20 mouse cellular contexts compared by ENCODE assay signal in the genomic region with DNA sequence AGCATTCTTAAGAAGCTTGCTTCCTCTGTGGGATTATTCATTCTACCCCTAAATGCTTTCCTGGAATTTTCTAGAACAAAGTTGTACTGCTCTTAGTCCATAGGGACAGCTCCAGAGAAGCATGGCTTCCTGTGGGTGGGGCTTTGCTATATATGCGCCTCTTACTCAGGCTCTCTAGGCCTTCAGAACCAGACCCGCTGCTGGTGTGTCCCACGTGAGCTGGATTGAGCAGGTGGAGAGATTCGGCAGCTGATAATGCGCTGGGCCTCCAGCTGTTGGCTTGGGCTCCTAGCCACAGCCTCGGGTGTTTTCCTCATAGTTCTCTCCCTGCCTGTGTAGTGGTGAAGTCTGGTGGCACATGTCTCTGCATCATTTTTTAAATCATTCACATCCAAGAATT. TPM values are rescaled to one million over a fixed set of nuclear protein-coding genes. Genes with fewer than 3 reads are reported as not detected.
DNase-seq lines count a peak whose midpoint lies in the region; ATAC-seq and TF ChIP-seq lines count a peak whose summit lies in the region.
"Had no signal": no experiment of that assay in that cellular context is flagged by ENCODE, and none has a peak within 500 bp of the region (broad histone marks: within the 10 kb centered on the region; RNA-seq: fewer than 3 reads in every experiment).

No protein-coding gene starts in this region.

- no peak overlapping the region for H3K4me2 ChIP-seq in limb, embryonic 13.5 days (replicated peaks)
- H3K4me2 ChIP-seq in hindbrain, embryonic 13.5 days = no peak overlapping the region
- H3K4me2 ChIP-seq: embryonic facial prominence, embryonic 12.5 days; forebrain, embryonic 15.5 days; hindbrain, embryonic 14.5 days had no signal

- TF ChIP-seq CTCF in thymus, adult 2 months (IDR thresholded peaks at IDR 0.05; ENCODE audit: borderline replicate concordance, control insufficient read depth, extremely low read depth, insufficient read depth, low read length, poor library complexity) = no peak

- WGBS in limb, embryonic 13.5 days = 83% methylated on average over 6 of the region's 6 CpGs
- WGBS in limb, embryonic 10.5 days = 90% methylated on average over 6 of the region's 6 CpGs
- WGBS in thymus, adult 2 months = 8% methylated on average over 6 of the region's 6 CpGs
- WGBS in hindbrain, embryonic 13.5 days = 94% methylated on average over 6 of the region's 6 CpGs

- no peaks in the 10 kb centered on the region for H3K4me1 ChIP-seq in limb, embryonic 13.5 days
- H3K4me1 ChIP-seq in limb, embryonic 10.5 days = no peaks in the 10 kb centered on the region
- peaks cover 19% of the 10 kb centered on the region for H3K4me1 ChIP-seq in thymus, adult 2 months (replicated peaks; ENCODE audit: control insufficient read depth, insufficient read depth, low read length)
- no peaks in the 10 kb centered on the region for H3K4me1 ChIP-seq in hindbrain, embryonic 13.5 days (replicated peaks)
- H3K4me1 ChIP-seq: embryonic facial prominence, embryonic 12.5 days; forebrain, embryonic 15.5 days; heart, embryonic 10.5 days had no signal

- ATAC-seq in limb, embryonic 13.5 days (ENCODE audit: low FRiP score, low read depth) = 0 out of 2 replicates have a peak, but pooled peaks have one; percentile 36
- no peak for ATAC-seq in hindbrain, embryonic 13.5 days (ENCODE audit: low FRiP score)
- ATAC-seq: forebrain, embryonic 15.5 days had no signal

- peaks cover 91% of the 10 kb centered on the region for H3K36me3 ChIP-seq in limb, embryonic 13.5 days
- H3K36me3 ChIP-seq in limb, embryonic 10.5 days = peaks cover 90% of the 10 kb centered on the region
- peaks cover 65% of the 10 kb centered on the region for H3K36me3 ChIP-seq in thymus, adult 2 months (ENCODE audit: control insufficient read depth, insufficient read depth, low read length)
- peaks cover 94% of the 10 kb centered on the region for H3K36me3 ChIP-seq in hindbrain, embryonic 13.5 days

- H3K27ac ChIP-seq in limb, embryonic 13.5 days = no peak overlapping the region
- no peak overlapping the region for H3K27ac ChIP-seq in limb, embryonic 10.5 days
- H3K27ac ChIP-seq in thymus, adult 2 months (ENCODE audit: control insufficient read depth, insufficient read depth, low read length) = peak overlapping the region; percentile 88
- no peak overlapping the region for H3K27ac ChIP-seq in hindbrain, embryonic 13.5 days
- H3K27ac ChIP-seq: embryonic facial prominence, embryonic 12.5 days; forebrain, embryonic 15.5 days; heart, embryonic 10.5 days; hindbrain, embryonic 14.5 days had no signal

- no peak overlapping the region for H3K9ac ChIP-seq in limb, embryonic 13.5 days
- H3K9ac ChIP-seq in hindbrain, embryonic 13.5 days = no peak overlapping the region
- H3K9ac ChIP-seq: embryonic facial prominence, embryonic 12.5 days; forebrain, embryonic 15.5 days; hindbrain, embryonic 14.5 days had no signal

- no peaks in the 10 kb centered on the region for H3K27me3 ChIP-seq in limb, embryonic 13.5 days
- no peaks in the 10 kb centered on the region for H3K27me3 ChIP-seq in limb, embryonic 10.5 days (ENCODE audit: low read depth, poor library complexity, severe bottlenecking)
- no peaks in the 10 kb centered on the region for H3K27me3 ChIP-seq in thymus, adult 2 months (ENCODE audit: control insufficient read depth, insufficient read depth, low read length)
- no peaks in the 10 kb centered on the region for H3K27me3 ChIP-seq in hindbrain, embryonic 13.5 days
- H3K27me3 ChIP-seq: embryonic facial prominence, embryonic 12.5 days; forebrain, embryonic 15.5 days had no signal

- TF ChIP-seq POLR2A in thymus, adult 2 months (IDR thresholded peaks at IDR 0.05; ENCODE audit: control insufficient read depth, extremely low read depth, insufficient read depth, low read length, poor library complexity) = no peak

- no peak overlapping the region for H3K4me3 ChIP-seq in limb, embryonic 13.5 days
- H3K4me3 ChIP-seq in limb, embryonic 10.5 days = no peak overlapping the region
- no peak overlapping the region for H3K4me3 ChIP-seq in thymus, adult 2 months (ENCODE audit: control insufficient read depth, insufficient read depth, low read length)
- H3K4me3 ChIP-seq in hindbrain, embryonic 13.5 days = no peak overlapping the region
- H3K4me3 ChIP-seq: embryonic facial prominence, embryonic 12.5 days; forebrain, embryonic 15.5 days; heart, embryonic 10.5 days had no signal

- H3K9me3 ChIP-seq in limb, embryonic 13.5 days = no peaks in the 10 kb centered on the region
- H3K9me3 ChIP-seq in limb, embryonic 10.5 days (replicated peaks) = no peaks in the 10 kb centered on the region
- H3K9me3 ChIP-seq in hindbrain, embryonic 13.5 days = no peaks in the 10 kb centered on the region
- H3K9me3 ChIP-seq: embryonic facial prominence, embryonic 12.5 days; forebrain, embryonic 15.5 days; heart, embryonic 10.5 days had no signal

- DNase-seq in limb, embryonic 10.5 days (ENCODE audit: low spot score) = no peak
- peak; percentile 39 for DNase-seq in thymus, adult 2 months
- peak; percentile 51 for DNase-seq in thymus, postnatal 14 days
- DNase-seq in left cerebral cortex, adult 18-20 months (ENCODE audit: low spot score in 2 of 2) = no peak
- no peak for DNase-seq in cerebellum, adult 11 months
- DNase-seq: adrenal gland, adult 8-10 months; adrenal gland, postnatal 36 days; cerebellum, adult 9-10 months; cerebellum, postnatal 25 days; gastrocnemius, postnatal 36 days; heart, adult 11 months; heart, postnatal 14 days had no signal

RNA-seq across cellular contexts. Expression of a gene that starts 7.8 kb away (rescaled TPM):
- 1.6 and 2.2 TPM in 2 replicates for polyA plus RNA-seq in limb, embryonic 13.5 days (2015; fragmentation: Nextera tagmentation; extraction: Ambion mirVana)
- polyA plus RNA-seq in limb, embryonic 10.5 days (2016; fragmentation: Nextera tagmentation; extraction: Ambion mirVana) = 1.9 and 2.2 TPM in 2 replicates
- not detected in 2 replicates for polyA plus RNA-seq in thymus, adult 2 months (2012; rRNA removed)
- not detected for total RNA-seq in left cerebral cortex, adult 18-20 months (2021)
- polyA plus RNA-seq in hindbrain, embryonic 13.5 days (2015; fragmentation: Nextera tagmentation; extraction: Ambion mirVana) = 1.6 and 1.9 TPM in 2 replicates
- total RNA-seq: adrenal gland, adult 8-10 months; adrenal gland, postnatal 36 days; gastrocnemius, postnatal 36 days; heart, postnatal 14 days had no signal
- polyA plus RNA-seq: cortical plate, adult 2 months had no signal

RNA-seq across cellular contexts. Expression of a gene that starts 10.3 kb away (rescaled TPM):
- 69.1 and 71.3 TPM in 2 replicates for polyA plus RNA-seq in limb, embryonic 13.5 days (2015; fragmentation: Nextera tagmentation; extraction: Ambion mirVana)
- 78.6 and 79.5 TPM in 2 replicates for polyA plus RNA-seq in limb, embryonic 10.5 days (2016; fragmentation: Nextera tagmentation; extraction: Ambion mirVana)
- polyA plus RNA-seq in thymus, adult 2 months (2012; rRNA removed) = 79.6 and 86.7 TPM in 2 replicates
- 10 to 100 TPM; 71.0 to 74.2 TPM for total RNA-seq in left cerebral cortex, adult 18-20 months (2021)
- 99.8 and 102 TPM in 2 replicates for polyA plus RNA-seq in hindbrain, embryonic 13.5 days (2015; fragmentation: Nextera tagmentation; extraction: Ambion mirVana)

RNA-seq across cellular contexts. Expression of a gene that starts 21.7 kb away (rescaled TPM):
- polyA plus RNA-seq in limb, embryonic 13.5 days (2015; fragmentation: Nextera tagmentation; extraction: Ambion mirVana) = 0.22 and 0.49 TPM in 2 replicates
- 0.21 TPM in 1 of 2 replicates, not detected in the other for polyA plus RNA-seq in limb, embryonic 10.5 days (2016; fragmentation: Nextera tagmentation; extraction: Ambion mirVana)
- polyA plus RNA-seq in thymus, adult 2 months (2012; rRNA removed) = 0.42 and 0.81 TPM in 2 replicates
- total RNA-seq in left cerebral cortex, adult 18-20 months (2021) = not detected
- polyA plus RNA-seq in hindbrain, embryonic 13.5 days (2015; fragmentation: Nextera tagmentation; extraction: Ambion mirVana) = 0.40 TPM in 1 of 2 replicates, not detected in the other
- total RNA-seq: adrenal gland, postnatal 36 days; heart, postnatal 14 days had no signal
- polyA plus RNA-seq: cortical plate, adult 2 months; heart, embryonic 10.5 days; heart, embryonic 14.5 days had no signal

RNA-seq across cellular contexts. Expression of a gene that starts 57.0 kb away (rescaled TPM):
- 0.23 and 0.37 TPM in 2 replicates for polyA plus RNA-seq in limb, embryonic 13.5 days (2015; fragmentation: Nextera tagmentation; extraction: Ambion mirVana)
- polyA plus RNA-seq in limb, embryonic 10.5 days (2016; fragmentation: Nextera tagmentation; extraction: Ambion mirVana) = 0.11 and 0.39 TPM in 2 replicates
- 2.2 and 2.8 TPM in 2 replicates for polyA plus RNA-seq in thymus, adult 2 months (2012; rRNA removed)
- total RNA-seq in left cerebral cortex, adult 18-20 months (2021) = under 1 TPM; 0.35 to 0.42 TPM
- polyA plus RNA-seq in hindbrain, embryonic 13.5 days (2015; fragmentation: Nextera tagmentation; extraction: Ambion mirVana) = 0.13 and 0.19 TPM in 2 replicates

Comparison
In these comparisons a context has a peak if more than half of its experiments do, and no peak if none do; other contexts are left out.
1. DNase-seq: peak in thymus, adult 2 months (single experiment) and thymus, postnatal 14 days (single experiment); none in limb, embryonic 10.5 days (single experiment), left cerebral cortex, adult 18-20 months (0 of 2) and cerebellum, adult 11 months (single experiment).